Mouse (Mus musculus) CD4-positive, CD25-positive, alpha-beta regulatory T cell, adult 2 months (primary cell): ENCODE results near the gene Gm5485.
A peak's percentile ranks its signal among the peaks of the same experiment; 100 is the strongest.

ENCODE experiments used
- DNase-seq: peaks from one replicate; pipeline ENCODE4 v3.0.0-alpha.2; 2012; ENCODE audit warnings: low read depth, low spot score

The Gm5485 gene

DNA sequence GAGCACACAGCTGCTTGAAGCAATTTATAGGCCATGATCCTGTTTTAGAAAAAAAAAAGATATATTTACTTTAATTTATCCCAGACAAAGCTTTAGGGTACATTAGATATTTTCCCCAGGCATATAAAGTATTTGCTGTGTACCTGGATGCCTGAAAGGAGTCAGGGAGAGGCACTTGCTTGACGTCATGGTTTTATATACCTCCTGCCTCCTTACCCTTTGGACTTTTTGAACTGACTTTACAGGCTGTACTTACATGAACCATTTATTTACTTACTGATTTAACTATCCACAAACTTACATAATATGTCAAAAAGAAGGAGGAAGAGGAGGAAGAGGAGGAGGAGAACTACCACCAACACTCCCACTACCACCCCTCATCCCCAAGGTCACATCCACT is at the start of gene Gm5485:
Gm5485 (minus strand) TSS at position 171 of the 400 bp plus-strand sequence.
- DNase-seq: no peak

DNA sequence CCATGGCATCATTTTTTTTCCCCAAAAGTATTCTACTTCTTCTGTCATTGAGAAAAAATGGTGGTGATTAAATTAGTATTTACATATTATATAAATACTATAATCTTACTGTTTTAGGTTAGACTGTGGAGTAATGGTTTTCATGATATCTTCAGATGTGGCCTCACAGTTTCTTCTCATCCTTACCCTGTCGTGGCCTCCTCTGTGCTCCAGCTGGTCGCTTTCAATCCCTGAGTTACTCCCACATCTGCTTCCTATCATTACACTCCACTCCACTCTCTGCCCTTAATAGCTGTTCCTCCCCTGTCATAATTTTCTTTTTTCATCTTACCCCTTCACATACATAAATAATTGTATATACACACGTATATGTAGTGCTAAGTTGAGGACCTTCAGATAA is 41.0 kb upstream of the Gm5485 start:
- DNase-seq: no peak

DNA sequence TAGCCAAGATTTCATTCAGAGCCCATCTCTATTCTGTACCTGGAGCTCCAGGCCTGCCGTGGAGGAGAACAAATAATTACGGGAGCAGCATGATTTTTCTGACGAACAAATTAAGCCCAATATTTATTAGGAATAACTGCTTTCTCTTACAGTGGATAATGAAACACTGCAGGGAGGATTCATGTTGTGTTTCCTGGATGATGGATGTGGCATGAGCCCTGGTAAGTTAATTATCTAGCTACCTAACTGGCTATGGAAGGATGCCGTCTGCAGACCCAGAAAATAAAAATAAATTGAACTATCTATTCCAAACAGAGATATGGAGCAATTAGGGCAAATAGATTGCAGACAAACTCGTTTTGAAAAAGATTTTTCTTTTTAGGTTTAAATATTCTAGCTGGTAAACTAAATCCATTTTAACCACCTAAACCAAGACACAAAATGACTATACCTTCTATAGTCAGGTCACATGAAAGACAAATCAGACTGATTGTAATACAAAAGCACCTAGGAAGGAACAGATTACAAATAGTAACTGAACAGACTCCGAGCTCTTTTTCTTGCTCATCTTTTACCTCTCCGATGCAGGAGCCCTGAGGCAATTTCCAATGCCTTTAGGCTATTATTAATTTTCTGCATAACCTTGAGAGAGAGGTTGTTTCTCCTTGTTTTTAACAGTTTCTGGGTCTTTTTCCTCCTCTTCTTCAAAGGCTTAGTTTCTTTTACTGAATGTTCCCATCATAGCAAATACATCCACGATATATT is 34.1 kb upstream of the Gm5485 start:
- DNase-seq: no peak

DNA sequence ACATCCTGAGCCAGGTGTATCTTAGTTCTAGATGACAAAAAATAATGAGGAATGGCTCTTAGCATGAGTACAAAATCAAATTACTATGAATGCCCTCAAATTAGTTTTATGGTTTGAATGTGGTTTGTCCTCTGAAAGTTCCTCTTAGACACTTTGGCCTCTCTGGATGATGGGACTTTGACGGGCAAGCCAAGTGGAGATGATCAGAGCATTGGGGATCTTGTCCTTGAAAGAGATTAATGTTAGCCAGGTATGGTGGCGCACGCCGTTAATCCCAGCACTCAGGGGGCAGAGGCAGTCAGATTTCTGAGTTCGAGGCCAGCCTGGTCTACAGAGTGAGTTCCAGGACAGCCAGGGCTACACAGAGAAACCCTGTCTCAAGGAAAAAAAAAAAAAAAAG is 32.4 kb upstream of the Gm5485 start:
- no peak for DNase-seq

DNA sequence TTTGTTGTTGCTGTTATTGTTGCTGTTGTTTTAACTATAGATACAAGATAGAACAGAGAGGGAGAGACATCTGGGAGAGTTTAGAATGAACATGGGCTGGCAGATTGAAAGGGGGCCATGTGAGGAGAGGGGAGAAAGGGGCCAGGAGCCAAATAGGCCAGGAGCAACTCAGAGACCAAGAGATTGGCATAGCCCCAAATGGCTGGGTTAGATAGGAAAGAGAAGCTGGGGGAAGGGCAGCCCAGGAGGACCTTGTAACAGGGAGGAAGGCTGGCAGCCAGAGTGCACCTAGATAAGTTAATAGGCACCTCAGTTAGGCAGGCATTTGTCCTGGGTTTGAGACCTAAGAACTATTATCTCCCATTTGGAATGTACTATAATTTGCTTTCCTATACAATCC is 25.3 kb upstream of the Gm5485 start:
- no peak for DNase-seq

DNA sequence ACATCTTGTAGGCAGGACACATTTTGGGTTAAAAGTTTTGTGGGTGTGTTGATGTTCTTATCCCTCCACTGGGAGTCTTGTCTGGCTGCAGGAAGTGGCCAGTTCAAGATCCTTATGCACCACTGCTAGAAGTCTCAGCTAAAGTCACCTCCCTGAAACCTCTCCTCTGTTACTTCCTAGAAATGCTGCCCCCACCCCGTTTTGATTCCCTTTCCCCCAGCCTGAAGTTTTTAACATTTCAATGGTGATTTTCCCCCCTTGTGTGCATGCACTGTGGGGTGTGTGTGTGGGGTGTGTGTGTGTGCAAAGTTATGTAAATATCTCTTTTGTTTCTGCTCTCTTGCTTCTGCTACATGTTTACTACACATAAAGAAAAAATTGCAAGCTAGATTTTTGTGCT is 23.2 kb upstream of the Gm5485 start:
- DNase-seq: no peak

DNA sequence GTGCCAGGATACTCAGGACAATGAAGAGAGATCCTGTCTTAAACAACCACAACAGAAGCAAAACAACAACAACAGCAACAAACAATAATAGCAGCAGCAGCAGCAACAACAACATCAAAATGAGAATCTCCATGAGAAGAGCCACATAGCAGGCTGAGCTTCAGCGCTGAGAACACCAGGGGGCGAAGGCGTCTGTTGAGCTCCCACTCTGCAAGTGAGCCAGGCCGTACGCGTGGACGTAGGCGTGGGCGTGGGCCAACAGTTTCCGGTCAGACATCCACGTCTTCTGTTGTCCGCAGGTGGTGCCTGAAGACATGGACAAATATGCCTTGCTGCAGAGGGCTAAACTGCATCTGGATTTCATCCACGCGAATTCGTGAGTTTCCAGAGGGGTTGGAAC is 18.8 kb upstream of the Gm5485 start, which contains the start of gene Morc1:
Morc1 (plus strand) TSS at position 211 of the 400 bp plus-strand sequence.
- DNase-seq: peak; percentile 19

DNA sequence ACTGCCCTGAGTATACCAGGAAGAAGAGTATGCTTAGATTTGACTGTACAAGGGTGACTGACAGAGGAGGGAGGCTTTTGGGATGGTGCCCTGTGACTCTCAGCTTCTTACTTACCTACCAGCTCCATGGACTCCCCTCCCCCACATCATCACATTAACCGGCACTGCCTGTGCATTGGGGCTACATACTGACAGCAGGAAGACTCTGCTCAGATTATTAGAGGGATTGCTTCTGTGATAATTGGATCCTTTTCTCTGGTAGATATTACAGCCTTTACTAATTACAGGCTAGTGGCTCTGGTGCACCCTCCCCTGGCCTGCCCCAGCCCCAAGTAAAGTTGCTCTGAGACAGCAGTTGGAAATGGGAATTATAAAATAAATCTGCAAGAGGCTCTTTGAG is 17.2 kb upstream of the Gm5485 start:
- DNase-seq: no peak

DNA sequence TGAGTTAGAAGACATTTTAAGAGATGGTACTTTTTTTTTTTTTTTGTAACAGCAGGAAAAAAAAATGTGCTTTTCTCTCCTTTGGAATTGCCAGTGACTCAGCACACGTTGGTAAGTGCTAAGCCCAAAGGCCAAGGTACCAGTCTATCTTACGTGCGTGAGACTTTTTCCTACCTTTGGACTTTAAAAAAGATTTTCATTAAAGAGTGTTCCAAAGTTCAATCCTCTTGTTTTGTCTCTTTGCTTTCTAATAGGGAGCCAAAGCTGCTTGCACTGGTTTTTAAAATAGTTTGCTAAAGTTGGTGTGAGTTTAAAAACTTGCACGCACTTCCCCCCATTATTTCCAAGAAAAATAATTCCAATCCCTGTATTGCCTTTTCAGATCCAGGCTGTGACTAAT is 11.9 kb upstream of the Gm5485 start:
- DNase-seq: no peak

DNA sequence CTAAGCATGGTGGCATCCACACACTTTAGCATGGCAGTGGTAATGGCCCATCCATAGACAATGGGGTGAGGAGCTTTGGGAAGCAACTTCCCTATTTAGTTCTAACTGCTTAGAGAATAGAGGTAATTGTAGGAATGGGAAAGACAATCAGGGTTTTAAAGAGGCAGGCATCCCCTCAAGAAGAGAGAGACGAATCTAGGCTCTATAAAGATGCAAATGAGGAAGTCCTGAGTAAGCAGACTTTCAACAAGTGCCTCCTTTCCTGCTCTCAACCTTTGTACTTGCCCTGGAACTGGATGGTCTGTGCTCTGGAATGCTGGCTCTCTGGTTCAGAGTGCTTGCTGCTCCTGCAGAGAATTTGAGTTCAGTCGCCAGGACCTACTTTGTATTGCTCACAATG is 10.3 kb upstream of the Gm5485 start:
- DNase-seq: no peak

DNA sequence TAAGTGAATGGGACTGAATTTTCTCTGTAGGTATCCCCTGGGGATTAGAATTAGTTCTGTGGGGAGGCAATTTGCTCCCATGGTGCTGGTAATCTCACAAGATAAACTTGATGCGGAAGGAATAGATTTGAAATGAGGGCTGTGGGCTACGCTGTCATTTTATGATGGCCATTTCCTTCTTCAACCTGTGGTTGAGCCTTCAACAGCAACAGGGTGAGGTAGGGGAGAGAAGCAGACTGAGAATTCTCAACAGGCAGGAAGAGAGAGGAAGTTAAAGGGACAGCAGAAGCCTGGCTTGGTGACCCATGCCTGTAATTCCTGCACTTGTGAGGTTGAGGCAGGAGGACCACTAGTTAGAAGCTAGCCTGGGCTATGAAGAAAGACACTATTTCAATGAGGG is 6.8 kb upstream of the Gm5485 start:
- DNase-seq: no peak

DNA sequence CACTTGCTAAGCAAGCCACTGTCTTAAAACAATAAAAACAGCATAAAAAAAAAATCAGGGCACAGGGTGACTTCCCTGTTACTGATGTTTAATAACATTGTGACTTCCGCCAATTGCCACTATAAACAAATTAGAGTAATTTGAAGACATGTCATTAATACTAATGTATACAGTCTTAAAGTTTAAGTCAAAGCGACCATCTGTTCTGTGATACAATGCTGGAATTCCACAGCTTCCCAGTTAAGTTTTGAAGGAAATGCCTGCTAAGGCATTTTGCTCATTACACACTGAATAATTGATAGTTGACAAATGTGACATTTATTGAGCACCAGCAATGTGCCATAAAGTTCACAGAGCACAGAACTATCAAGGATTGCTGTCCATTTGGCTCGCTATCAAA is 6.3 kb upstream of the Gm5485 start:
- no peak for DNase-seq

DNA sequence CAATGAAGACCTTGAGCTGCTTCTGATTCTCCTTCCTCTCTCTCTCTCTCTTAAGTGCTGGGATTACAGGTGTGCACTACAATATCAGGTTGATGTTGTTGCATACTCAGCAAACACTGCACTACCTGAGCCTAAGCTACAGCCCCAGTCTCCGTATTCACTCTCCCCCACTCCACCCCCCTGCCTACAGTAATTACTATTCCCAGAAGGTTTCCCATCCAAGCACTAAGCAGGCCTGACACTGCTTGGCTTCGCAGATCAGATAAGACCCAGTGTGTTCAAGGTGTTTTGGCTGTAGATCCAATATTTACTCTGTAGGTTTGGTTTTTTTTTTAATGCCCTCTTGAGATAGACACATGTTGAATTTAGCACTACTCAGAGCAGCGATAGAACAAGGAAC is 2.1 kb downstream of the Gm5485 start:
- DNase-seq: no peak

DNA sequence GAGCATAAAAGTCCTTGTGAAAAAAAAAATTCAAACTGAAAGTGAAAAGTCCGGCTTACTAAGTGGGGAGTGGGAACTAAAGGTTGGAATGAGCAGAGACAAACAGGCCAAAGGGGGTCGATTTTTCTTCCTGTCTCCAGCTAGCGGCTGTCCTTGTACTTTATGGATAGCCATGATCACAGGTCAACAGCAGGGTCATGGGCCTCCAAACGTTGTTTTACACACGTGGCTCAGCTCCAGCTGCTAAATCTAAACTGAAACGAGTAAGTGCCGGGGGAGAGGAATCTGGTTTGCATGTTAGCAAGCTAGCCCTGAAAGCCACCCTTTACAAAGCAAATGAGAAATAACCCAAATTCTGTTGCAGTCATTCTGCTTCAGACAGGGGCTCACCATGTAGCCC is 2.6 kb downstream of the Gm5485 start:
- no peak for DNase-seq

DNA sequence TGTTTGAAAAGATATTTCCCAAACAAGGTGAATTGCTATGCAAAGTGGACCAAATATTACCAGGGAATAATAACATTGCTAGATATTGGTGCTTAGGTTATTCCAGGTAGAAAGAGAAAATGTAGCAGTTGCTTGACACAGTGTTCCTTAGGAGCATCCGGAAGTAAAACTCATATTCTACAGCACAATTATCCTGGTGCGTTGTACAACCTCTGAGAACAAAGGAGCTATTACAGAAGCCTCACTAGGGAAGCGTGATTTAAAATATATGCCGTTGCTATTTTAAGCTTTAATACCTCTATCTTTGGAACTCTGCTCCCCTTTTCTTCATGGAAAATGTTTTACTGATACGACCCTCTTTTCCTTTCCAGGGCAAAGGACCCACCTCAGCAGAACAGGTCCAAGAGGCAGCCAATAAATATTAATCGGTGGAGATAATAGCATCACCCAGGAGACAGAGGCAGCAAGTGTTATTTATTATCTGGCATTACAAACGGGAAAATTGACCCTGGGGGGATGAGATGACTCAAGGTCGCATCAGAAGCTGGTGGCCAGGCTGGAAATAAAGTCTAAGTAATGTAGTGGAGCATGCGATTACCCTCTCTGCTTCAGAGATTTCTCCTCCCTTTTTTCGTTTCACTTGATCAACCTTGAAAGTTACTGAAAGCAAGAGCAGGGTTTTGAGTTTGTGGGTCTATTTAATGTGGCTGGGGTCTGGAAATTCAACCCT is 6.4 kb downstream of the Gm5485 start:
- DNase-seq: no peak

DNA sequence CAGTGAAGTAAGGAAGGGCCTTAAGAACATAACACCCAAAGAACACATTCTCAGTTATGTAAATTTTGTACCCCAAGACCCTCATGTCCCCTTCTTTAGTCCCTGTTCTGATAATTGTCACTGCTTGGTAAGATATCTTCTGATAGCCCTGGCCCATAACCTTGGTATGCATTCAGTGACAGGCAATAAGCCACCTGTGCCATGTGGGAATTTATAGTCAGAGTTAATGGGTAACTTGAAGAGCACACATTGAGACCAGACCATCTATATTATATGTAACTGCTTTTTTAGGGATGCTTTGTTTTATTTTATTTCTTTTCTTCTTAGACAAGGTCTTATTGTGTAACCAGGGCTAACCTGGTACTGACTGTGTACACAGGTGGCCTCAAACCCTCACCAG is 8.2 kb downstream of the Gm5485 start:
- no peak for DNase-seq

DNA sequence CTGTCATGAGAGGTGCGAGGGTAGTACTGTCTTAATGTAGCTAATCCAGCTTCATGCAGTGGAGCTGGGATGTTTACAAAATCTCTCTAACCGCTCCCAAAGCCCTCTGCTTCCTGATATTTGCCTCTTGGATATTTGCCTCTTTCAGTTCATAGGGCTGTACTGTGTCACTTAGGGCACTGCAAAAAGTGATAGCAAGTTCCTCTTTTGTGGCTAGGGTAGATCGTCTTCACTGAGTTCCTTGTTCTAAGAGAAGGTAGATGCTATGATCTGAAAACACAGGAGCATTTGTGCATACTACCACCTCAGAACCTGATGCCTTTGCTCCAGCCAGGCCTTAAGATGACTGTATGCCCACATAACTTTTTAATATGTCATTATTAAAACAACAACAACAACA is 8.8 kb downstream of the Gm5485 start:
- DNase-seq: no peak

DNA sequence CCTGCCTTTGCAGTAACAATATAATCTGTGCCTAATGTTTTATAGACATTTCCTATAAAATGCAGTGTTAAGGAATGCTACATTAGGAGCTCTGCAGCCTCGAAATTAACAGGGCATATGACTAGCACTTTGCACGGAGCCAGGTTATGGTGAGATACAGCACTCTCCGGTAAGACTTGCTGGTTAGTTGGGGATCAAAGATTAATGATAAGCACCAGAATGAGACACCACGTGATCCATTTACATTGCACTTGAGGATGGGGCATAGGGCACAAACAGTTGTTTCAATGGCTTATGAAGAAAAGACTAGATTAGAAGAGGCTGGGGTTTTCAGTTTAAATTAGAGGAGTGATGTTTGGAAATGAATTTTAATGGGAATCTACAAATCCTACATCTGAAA is 9.3 kb downstream of the Gm5485 start:
- no peak for DNase-seq

DNA sequence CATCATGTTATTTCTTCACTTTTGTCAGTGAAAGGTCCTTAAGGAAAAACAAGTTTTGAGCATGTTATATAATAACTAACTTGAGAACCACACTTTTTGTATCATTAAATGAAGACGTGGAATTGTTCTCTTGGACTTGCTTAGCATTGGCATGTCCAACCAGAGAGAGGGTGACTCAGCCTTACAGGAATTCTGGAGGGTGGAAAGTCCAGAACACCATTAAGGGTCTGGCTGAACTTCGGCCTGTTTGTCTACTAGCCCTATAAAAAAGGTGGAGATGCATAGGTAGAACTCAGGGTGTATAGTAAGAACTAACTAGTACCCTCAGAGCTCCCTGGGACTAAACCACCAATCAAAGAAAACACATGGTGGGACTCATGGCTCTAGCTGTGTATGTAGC is 16.9 kb downstream of the Gm5485 start:
- DNase-seq: no peak

DNA sequence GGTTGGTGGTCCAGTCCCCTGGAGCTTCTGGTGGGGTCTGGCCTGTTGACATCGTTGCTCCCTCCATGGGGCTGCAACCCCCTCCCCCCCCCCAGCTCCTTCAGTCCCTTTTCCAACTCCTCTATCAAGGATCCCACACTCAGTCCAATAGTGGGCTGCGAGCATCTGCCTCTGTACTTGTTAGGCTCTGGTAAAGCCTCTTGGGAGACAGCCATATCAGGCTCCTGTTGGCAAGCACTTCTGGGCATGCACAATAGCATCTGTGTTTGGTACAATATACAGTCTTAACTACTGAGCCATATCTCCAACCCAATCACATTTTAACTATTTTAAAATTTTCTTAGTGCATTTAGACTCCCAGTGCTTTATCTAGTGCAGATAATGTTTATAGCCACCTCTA is 25.2 kb downstream of the Gm5485 start:
- DNase-seq: no peak

DNA sequence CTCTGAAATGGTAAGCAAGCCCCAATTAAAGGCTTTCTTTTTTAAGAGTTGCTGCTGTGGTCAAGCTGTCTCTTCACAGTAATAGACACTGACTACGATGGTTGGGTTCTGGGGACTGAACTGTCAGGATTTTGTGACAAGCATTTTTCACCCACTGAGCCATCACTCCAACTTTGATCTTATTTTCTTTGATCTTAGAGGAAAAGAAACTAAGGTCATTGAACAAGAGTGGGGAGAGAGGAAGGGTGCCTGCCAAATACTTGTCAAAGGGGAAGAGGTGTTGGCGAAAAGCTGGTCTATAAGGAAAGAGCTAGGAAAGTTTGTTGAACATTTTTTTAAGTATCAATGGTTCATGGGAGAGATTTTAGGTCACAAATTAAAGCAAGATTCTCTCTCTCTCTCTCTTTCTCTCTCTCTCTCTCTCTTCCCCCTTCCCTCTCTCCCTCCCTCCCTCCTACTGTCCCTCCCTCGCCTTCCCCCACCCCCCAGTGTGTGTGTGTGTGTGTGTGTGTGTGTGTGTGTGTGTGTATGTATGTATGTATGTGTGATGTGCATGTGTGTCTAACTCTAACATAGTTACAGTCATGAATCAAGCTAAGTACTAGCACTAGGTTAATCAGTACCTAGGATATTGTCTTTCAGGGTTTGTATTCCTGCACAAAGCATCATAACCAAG is 28.5 kb downstream of the Gm5485 start:
- no peak for DNase-seq

DNA sequence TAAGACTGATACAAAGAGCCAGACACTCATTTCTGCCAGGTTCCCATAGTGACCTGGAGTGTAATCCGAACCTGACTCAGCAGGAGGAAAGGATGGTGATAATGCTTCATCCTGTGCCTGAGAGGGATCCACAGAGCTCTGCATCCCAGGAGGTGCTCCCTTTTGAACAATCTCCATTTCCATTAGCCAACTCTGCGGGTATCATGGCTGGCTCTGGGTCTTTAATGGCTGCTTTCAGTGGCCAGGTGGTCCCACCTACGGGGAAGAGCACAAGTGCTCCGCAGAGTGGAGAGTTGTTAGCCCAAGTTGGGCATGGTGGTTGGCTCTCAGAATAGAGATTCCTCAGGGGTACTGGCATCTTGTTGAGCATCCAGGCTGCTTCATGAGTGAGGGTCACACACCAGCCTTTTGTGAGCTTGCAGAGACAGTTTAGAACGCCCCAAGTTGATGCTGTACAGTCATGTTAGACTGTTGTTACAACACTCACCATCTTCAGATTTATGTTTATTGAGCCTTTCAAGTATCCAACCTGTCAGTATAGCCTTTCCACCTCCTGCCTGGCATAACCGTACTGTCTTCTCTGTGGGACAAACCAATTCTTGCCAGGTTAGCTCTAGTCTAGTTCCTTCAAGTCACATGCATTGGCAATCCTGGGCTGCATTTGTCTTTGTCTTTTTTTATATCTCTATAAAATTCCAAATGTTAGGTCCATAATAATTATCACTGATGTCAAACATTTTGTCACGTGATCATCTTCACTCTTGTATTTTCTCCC is 38.3 kb downstream of the Gm5485 start:
- DNase-seq: no peak
